Mouse (Mus musculus): ENCODE measurements around the gene Spry2. TPM values are rescaled to one million over a fixed set of nuclear protein-coding genes. Genes with fewer than 3 reads are reported as not detected.

Gene Spry2
- 4.5 and 5.0 TPM in 2 replicates for polyA plus RNA-seq (2012; rRNA removed)

DNA sequence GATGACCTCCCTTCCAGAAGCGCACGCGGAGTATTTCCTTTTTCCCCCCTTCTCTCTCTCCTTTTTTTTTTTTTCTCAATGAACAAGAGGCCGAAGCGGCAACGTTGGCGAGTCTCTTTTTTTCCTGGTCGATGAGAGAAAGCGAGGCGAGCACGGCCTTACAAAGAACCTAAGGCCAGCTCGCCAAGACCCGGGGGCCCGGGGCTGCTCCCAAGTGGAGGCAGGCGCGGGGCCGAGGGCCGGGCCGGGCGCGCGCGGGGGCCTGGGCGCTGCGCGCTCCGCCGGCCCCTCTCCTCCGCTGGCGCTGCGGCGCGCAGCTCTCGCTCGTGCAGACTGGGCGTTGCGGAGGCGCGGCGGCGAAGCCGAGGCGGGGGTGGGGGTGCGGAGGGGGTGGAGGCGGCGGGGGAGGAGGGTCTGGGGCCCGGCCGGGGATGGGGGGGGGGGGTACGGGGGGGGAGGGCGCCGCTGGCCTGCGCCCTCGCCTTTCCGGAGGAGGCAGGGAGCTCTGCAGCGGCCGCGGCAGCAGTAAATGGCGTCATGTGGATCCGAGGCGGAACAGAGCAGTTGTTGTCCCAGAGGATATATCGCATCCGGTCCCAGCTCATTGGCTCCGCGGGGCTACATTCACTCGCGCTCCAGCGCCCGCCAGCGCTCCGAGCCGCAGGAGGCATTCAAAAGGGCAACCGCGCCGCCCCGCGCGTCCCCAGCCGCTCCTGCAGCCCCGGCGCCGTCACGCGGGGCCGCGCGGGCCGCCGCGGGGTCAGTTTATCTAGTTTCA, at the start of gene Spry2:
Spry2 (minus strand) TSS at position 29 of the 778 bp plus-strand sequence.
- peak in 1 of 2 experiments; percentile 47 for DNase-seq (ENCODE audit: low read depth in 1 of 2, low spot score in 2 of 2)
- TF ChIP-seq POLR2A (IDR thresholded peaks at IDR 0.05; ENCODE audit: low read depth, low read length), result no peak
- TF ChIP-seq CTCF (IDR thresholded peaks at IDR 0.05; ENCODE audit: extremely low read depth, insufficient read depth, insufficient read length, insufficient replicate concordance), result no peak
- under 1% methylated on average over 60 of the region's 89 CpGs for WGBS
- H3K27ac ChIP-seq (ENCODE audit: insufficient read depth, low read length), result peak within 1 kb of the TSS; percentile 55
- H3K4me1 ChIP-seq (ENCODE audit: control insufficient read depth, insufficient read depth, insufficient read length), result peaks cover 6% of the 10 kb centered on the region; the same call in 1 of the 2 replicates
- H3K27me3 ChIP-seq (ENCODE audit: control insufficient read depth, insufficient read depth, low read length), result peaks cover 4% of the 10 kb centered on the region; the same call in 1 of the 2 replicates
- H3K4me3 ChIP-seq (ENCODE audit: extremely low read depth, insufficient read depth, insufficient read length), result peak within 1 kb of the TSS; percentile 61
- no peaks in the 10 kb centered on the region for H3K36me3 ChIP-seq (ENCODE audit: control insufficient read depth, insufficient read depth, low read length)

DNA sequence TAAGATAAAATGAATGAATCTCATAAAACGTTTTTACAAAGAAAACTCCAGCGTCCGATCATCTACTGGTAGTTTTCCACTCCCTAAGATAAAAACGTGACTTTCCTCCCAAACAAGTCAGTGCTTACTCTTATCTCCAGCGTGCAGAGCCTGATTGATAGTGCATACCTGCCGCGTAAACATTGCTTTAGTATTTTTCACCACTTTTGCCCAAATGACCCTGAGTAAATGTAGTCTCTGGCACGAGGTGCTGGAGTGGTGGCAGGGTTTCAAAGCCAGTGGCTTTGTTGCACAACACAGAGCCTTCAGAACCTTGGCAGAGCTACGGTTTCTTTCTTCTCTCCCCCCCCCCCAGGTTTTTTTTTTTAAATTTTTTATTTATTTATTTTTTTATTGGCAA, 44.7 kb upstream of the Spry2 start:
- H3K27me3 ChIP-seq (ENCODE audit: control insufficient read depth, insufficient read depth, low read length), result no peaks in the 10 kb centered on the region
- no peak overlapping the region for H3K4me3 ChIP-seq (ENCODE audit: extremely low read depth, insufficient read depth, insufficient read length)
- H3K27ac ChIP-seq (ENCODE audit: insufficient read depth, low read length), result no peak overlapping the region
- no peak for DNase-seq (ENCODE audit: low read depth in 1 of 2, low spot score in 2 of 2)
- TF ChIP-seq POLR2A (IDR thresholded peaks at IDR 0.05; ENCODE audit: low read depth, low read length) (no peak), CTCF (IDR thresholded peaks at IDR 0.05; ENCODE audit: extremely low read depth, insufficient read depth, insufficient read length, insufficient replicate concordance) (no peak)
- no peaks in the 10 kb centered on the region for H3K4me1 ChIP-seq (ENCODE audit: control insufficient read depth, insufficient read depth, insufficient read length)
- WGBS, result 68% methylated on average over 9 of the region's 9 CpGs
- H3K36me3 ChIP-seq (ENCODE audit: control insufficient read depth, insufficient read depth, low read length), result no peaks in the 10 kb centered on the region

DNA sequence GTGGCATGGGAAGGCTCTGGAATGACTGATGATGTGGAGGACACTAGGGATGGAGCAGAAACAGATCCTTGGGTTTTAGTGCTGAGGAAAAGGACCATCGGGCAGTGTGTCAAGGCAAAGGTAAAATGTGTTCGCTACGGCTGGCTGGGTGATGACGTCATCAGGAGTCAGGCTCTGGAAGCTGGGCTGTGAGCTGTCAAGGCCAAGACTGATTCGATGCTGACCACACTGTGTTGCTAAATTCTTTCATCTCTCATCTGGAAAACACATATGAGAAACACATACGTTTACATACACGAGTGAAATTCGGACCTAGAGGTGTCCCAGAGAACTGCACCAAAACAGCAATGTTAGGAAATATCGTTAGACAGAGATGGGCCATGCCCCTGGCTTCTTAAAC, 30.1 kb upstream of the Spry2 start:
- Histone ChIP-seq H3K4me1 (ENCODE audit: control insufficient read depth, insufficient read depth, insufficient read length) (no peaks in the 10 kb centered on the region), H3K27ac (ENCODE audit: insufficient read depth, low read length) (no peak overlapping the region), H3K36me3 (ENCODE audit: control insufficient read depth, insufficient read depth, low read length) (no peaks in the 10 kb centered on the region), H3K27me3 (ENCODE audit: control insufficient read depth, insufficient read depth, low read length) (no peaks in the 10 kb centered on the region), H3K4me3 (ENCODE audit: extremely low read depth, insufficient read depth, insufficient read length) (no peak overlapping the region)
- TF ChIP-seq CTCF (IDR thresholded peaks at IDR 0.05; ENCODE audit: extremely low read depth, insufficient read depth, insufficient read length, insufficient replicate concordance) (no peak), POLR2A (IDR thresholded peaks at IDR 0.05; ENCODE audit: low read depth, low read length) (no peak)
- DNase-seq (ENCODE audit: low read depth in 1 of 2, low spot score in 2 of 2), result no peak
- WGBS, result 89% methylated on average over 9 of the region's 9 CpGs

DNA sequence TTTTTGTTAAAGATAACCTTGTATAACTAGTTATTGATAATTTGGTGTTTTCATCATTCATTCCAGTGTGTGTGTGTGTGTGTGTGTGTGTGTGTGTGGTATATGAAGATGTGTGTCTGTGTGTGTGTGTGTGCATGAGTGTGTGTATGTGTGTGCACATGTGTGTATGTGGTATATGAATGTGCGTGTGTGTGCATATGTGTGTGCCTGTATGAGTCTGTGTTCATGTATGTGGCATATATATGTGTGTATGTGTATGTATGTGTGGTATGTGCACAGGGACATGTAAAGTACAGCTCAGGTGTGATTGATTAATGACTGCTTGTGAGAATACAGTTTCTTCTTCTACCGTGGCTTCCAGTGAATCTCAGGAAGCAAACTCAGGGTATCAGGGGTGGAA, 28.7 kb upstream of the Spry2 start:
- Histone ChIP-seq H3K4me3 (ENCODE audit: extremely low read depth, insufficient read depth, insufficient read length) (no peak overlapping the region), H3K27me3 (ENCODE audit: control insufficient read depth, insufficient read depth, low read length) (no peaks in the 10 kb centered on the region), H3K27ac (ENCODE audit: insufficient read depth, low read length) (no peak overlapping the region), H3K36me3 (ENCODE audit: control insufficient read depth, insufficient read depth, low read length) (no peaks in the 10 kb centered on the region), H3K4me1 (ENCODE audit: control insufficient read depth, insufficient read depth, insufficient read length) (no peaks in the 10 kb centered on the region)
- 88% methylated on average over 2 of the region's 2 CpGs for WGBS
- TF ChIP-seq POLR2A (IDR thresholded peaks at IDR 0.05; ENCODE audit: low read depth, low read length), result no peak
- DNase-seq (ENCODE audit: low read depth in 1 of 2, low spot score in 2 of 2), result no peak

DNA sequence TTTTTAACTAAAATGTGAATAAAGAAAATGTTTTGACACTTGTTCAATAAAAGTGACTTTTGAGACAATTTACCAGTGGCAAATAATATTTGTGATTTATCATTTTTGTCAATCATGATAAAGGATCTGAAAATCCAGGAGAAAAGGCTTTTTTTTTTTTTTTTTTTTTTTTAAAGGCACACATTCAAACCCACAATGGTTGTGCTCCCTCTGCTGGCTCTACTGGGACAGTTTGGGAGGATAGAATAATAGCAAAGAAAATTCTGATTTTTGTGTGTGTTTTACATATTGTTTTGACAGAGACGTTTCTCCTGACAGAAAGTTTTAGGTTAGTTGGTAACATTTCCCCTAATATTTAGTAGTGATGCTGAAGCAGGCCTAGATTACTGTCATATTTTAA, 28.1 kb upstream of the Spry2 start:
- DNase-seq (ENCODE audit: low read depth in 1 of 2, low spot score in 2 of 2), result no peak
- H3K36me3 ChIP-seq (ENCODE audit: control insufficient read depth, insufficient read depth, low read length), result no peaks in the 10 kb centered on the region
- H3K4me1 ChIP-seq (ENCODE audit: control insufficient read depth, insufficient read depth, insufficient read length), result no peaks in the 10 kb centered on the region
- H3K4me3 ChIP-seq (ENCODE audit: extremely low read depth, insufficient read depth, insufficient read length), result no peak overlapping the region
- no peaks in the 10 kb centered on the region for H3K27me3 ChIP-seq (ENCODE audit: control insufficient read depth, insufficient read depth, low read length)
- WGBS, result 36% methylated on average over 1 of the region's 1 CpGs
- no peak overlapping the region for H3K27ac ChIP-seq (ENCODE audit: insufficient read depth, low read length)
- TF ChIP-seq POLR2A (IDR thresholded peaks at IDR 0.05; ENCODE audit: low read depth, low read length), result no peak
- no peak for TF ChIP-seq CTCF (IDR thresholded peaks at IDR 0.05; ENCODE audit: extremely low read depth, insufficient read depth, insufficient read length, insufficient replicate concordance)

DNA sequence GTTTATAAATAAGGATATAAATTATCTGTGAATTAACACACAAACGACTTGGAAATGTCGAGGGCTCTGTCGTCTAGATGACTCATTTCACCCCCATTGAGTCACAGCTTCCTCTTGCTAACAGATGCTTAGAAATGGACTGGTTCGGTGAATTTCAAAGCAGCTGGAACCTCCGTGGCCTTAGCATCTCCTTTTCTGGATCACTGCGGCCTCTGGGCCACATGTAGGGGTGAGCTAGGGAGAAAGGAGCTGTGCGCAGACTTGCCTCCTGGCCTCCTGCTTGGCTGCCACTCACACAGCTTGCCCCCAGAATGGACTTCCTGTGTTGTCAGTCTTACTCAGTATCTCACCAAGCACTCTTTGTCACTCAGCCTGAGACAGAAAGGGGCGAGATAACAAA, 26.3 kb upstream of the Spry2 start:
- H3K27ac ChIP-seq (ENCODE audit: insufficient read depth, low read length), result no peak overlapping the region
- no peaks in the 10 kb centered on the region for H3K36me3 ChIP-seq (ENCODE audit: control insufficient read depth, insufficient read depth, low read length)
- DNase-seq (ENCODE audit: low read depth in 1 of 2, low spot score in 2 of 2), result no peak
- 13% methylated on average over 8 of the region's 8 CpGs for WGBS
- no peak overlapping the region for H3K4me3 ChIP-seq (ENCODE audit: extremely low read depth, insufficient read depth, insufficient read length)
- H3K27me3 ChIP-seq (ENCODE audit: control insufficient read depth, insufficient read depth, low read length), result no peaks in the 10 kb centered on the region
- no peak for TF ChIP-seq POLR2A (IDR thresholded peaks at IDR 0.05; ENCODE audit: low read depth, low read length)
- TF ChIP-seq CTCF (IDR thresholded peaks at IDR 0.05; ENCODE audit: extremely low read depth, insufficient read depth, insufficient read length, insufficient replicate concordance), result no peak
- no peaks in the 10 kb centered on the region for H3K4me1 ChIP-seq (ENCODE audit: control insufficient read depth, insufficient read depth, insufficient read length)

DNA sequence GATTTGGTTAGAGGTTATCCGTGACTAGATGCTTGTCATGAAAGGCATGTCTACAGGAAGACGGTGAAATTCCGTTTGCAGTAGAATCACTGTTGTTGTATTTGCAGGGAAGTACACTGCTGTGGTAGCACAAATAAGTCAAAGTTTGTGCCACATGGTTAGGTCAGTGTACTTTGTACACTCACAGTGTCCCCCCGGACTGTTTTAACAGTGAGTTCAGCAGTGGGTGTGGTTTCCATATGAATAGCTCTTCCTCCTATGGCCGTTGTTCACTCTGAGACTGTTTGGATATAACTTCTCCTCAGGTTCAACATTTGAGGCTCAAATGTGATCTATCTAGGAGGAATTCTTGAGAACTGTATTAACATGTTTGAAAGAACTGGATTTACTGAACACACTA, 25.8 kb upstream of the Spry2 start:
- no peaks in the 10 kb centered on the region for H3K36me3 ChIP-seq (ENCODE audit: control insufficient read depth, insufficient read depth, low read length)
- no peaks in the 10 kb centered on the region for H3K4me1 ChIP-seq (ENCODE audit: control insufficient read depth, insufficient read depth, insufficient read length)
- TF ChIP-seq POLR2A (IDR thresholded peaks at IDR 0.05; ENCODE audit: low read depth, low read length) (no peak), CTCF (IDR thresholded peaks at IDR 0.05; ENCODE audit: extremely low read depth, insufficient read depth, insufficient read length, insufficient replicate concordance) (no peak)
- WGBS, result 34% methylated on average over 5 of the region's 5 CpGs
- H3K27me3 ChIP-seq (ENCODE audit: control insufficient read depth, insufficient read depth, low read length), result no peaks in the 10 kb centered on the region
- H3K4me3 ChIP-seq (ENCODE audit: extremely low read depth, insufficient read depth, insufficient read length), result no peak overlapping the region
- H3K27ac ChIP-seq (ENCODE audit: insufficient read depth, low read length), result no peak overlapping the region
- DNase-seq (ENCODE audit: low read depth in 1 of 2, low spot score in 2 of 2), result no peak
